9 mouse cellular contexts compared by ENCODE assay signal in genomic region chr17:28518615-28519071, GRCm38 (mm10). TPM values are rescaled to one million over a fixed set of nuclear protein-coding genes. Genes with fewer than 3 reads are reported as not detected.
A peak's percentile ranks its signal among the peaks of the same experiment; 100 is the strongest.
DNase-seq lines count a peak whose midpoint lies in the region; ATAC-seq and TF ChIP-seq lines count a peak whose summit lies in the region.
"Had no signal": no experiment of that assay in that cellular context is flagged by ENCODE, and none has a peak within 500 bp of the region (broad histone marks: within the 10 kb centered on the region; RNA-seq: fewer than 3 reads in every experiment).

No protein-coding gene starts in this region.

- WGBS in embryonic facial prominence, embryonic 11.5 days: 26% methylated on average over 8 of the region's 8 CpGs
- WGBS in limb, embryonic 14.5 days: 19% methylated on average over 7 of the region's 8 CpGs
- 21% methylated on average over 8 of the region's 8 CpGs for WGBS in neural tube, embryonic 14.5 days

- peak in 1 of 2 experiments; percentile 15 for DNase-seq in left cerebral cortex, adult 2 months (ENCODE audit: extremely low spot score in 1 of 2, low spot score in 2 of 2)
- DNase-seq in left cerebral cortex, postnatal 4 days: no peak
- DNase-seq in embryonic facial prominence, embryonic 11.5 days (ENCODE audit: low spot score): no peak
- DNase-seq in heart, postnatal 25 days (ENCODE audit: low spot score): peak; percentile 59
- no peak for DNase-seq in limb, embryonic 14.5 days (ENCODE audit: low spot score)
- no peak for DNase-seq in cerebellum, postnatal 25 days

- TF ChIP-seq CTCF in left cerebral cortex, adult 2 months (IDR thresholded peaks at IDR 0.05): no peak

- intact Hi-C loops in left cerebral cortex, adult 2 months (cut with DNase I): loop anchor here (1.0 kb wide), 1 partner anchor 32 kb away; no protein-coding TSS in a partner anchor
- intact Hi-C loops in left cerebral cortex, postnatal 4 days (cut with DNase I): no loop called here
- intact Hi-C loops in heart, postnatal 25 days (cut with DNase I): no loop called here

- H3K9ac ChIP-seq in embryonic facial prominence, embryonic 11.5 days (replicated peaks; ENCODE audit: low read length): peak overlapping the region; percentile 67
- H3K9ac ChIP-seq in limb, embryonic 14.5 days (ENCODE audit: low read depth, low read length, severe bottlenecking): peak overlapping the region; percentile 59; the same call in 1 of the 2 replicates
- 0 out of 2 replicates have a peak overlapping the region, but pooled peaks have one; percentile 63 for H3K9ac ChIP-seq in neural tube, embryonic 14.5 days (replicated peaks; ENCODE audit: low read depth, low read length)

- no peaks in the 10 kb centered on the region for H3K36me3 ChIP-seq in embryonic facial prominence, embryonic 11.5 days (replicated peaks; ENCODE audit: control insufficient read depth, insufficient read depth, low read depth, low read length)
- no peaks in the 10 kb centered on the region for H3K36me3 ChIP-seq in limb, embryonic 14.5 days (ENCODE audit: control insufficient read depth, insufficient read depth, low read length)
- H3K36me3 ChIP-seq in neural tube, embryonic 14.5 days (ENCODE audit: control insufficient read depth, insufficient read depth, low read length): no peaks in the 10 kb centered on the region

- peak overlapping the region; percentile 97 for H3K27ac ChIP-seq in left cerebral cortex, adult 2 months
- H3K27ac ChIP-seq in embryonic facial prominence, embryonic 11.5 days (replicated peaks; ENCODE audit: low read depth, low read length): no peak overlapping the region
- peak overlapping the region; percentile 73; the same call in 1 of the 2 replicates for H3K27ac ChIP-seq in limb, embryonic 14.5 days (replicated peaks; ENCODE audit: low read depth, low read length)
- no peak overlapping the region for H3K27ac ChIP-seq in neural tube, embryonic 14.5 days (ENCODE audit: low read depth, low read length)

- peak overlapping the region; percentile 94 for H3K4me2 ChIP-seq in embryonic facial prominence, embryonic 11.5 days (ENCODE audit: low read depth, low read length)
- H3K4me2 ChIP-seq in limb, embryonic 14.5 days (replicated peaks; ENCODE audit: low read depth, low read length, severe bottlenecking): peak overlapping the region; percentile 96
- peak overlapping the region; percentile 95 for H3K4me2 ChIP-seq in neural tube, embryonic 14.5 days (ENCODE audit: low read depth, low read length)

- H3K4me3 ChIP-seq in left cerebral cortex, adult 2 months: peak overlapping the region; percentile 51
- peak overlapping the region; percentile 45; the same call in 1 of the 2 replicates for H3K4me3 ChIP-seq in embryonic facial prominence, embryonic 11.5 days (ENCODE audit: low read depth, low read length)
- H3K4me3 ChIP-seq in limb, embryonic 14.5 days (replicated peaks; ENCODE audit: low read length): peak overlapping the region; percentile 47
- H3K4me3 ChIP-seq in neural tube, embryonic 14.5 days (ENCODE audit: low read depth, low read length): peak overlapping the region; percentile 46; the same call in 1 of the 2 replicates

- no peak for ATAC-seq in embryonic facial prominence, embryonic 11.5 days (replicated peaks; ENCODE audit: insufficient number of reproducible peaks, low FRiP score, low TSS enrichment, low read depth)
- ATAC-seq in limb, embryonic 14.5 days (ENCODE audit: low FRiP score, low read depth): no peak
- ATAC-seq in neural tube, embryonic 14.5 days (ENCODE audit: low read depth): no peak
- no peak for ATAC-seq in megakaryocyte-erythroid progenitor cell, adult 5-6 weeks (replicated peaks; ENCODE audit: low FRiP score, low TSS enrichment, poor library complexity, severe bottlenecking)

- H3K27me3 ChIP-seq in embryonic facial prominence, embryonic 11.5 days (ENCODE audit: control insufficient read depth, insufficient read depth, low read length): no peaks in the 10 kb centered on the region; the same call in 1 of the 2 replicates
- H3K27me3 ChIP-seq in limb, embryonic 14.5 days (ENCODE audit: control insufficient read depth, insufficient read depth, low read length): no peaks in the 10 kb centered on the region
- H3K27me3 ChIP-seq in neural tube, embryonic 14.5 days (ENCODE audit: control insufficient read depth, insufficient read depth, low read length): no peaks in the 10 kb centered on the region

- H3K4me1 ChIP-seq in embryonic facial prominence, embryonic 11.5 days (ENCODE audit: control insufficient read depth, insufficient read depth, low read length): peaks cover 4% of the 10 kb centered on the region; the same call in 1 of the 2 replicates
- H3K4me1 ChIP-seq in limb, embryonic 14.5 days (ENCODE audit: control insufficient read depth, insufficient read depth, low read length): peaks cover 28% of the 10 kb centered on the region
- H3K4me1 ChIP-seq in neural tube, embryonic 14.5 days (ENCODE audit: control insufficient read depth, insufficient read depth, low read length): 0 out of 2 replicates have a peak, but pooled peaks cover 7% of the 10 kb centered on the region

- TF ChIP-seq POLR2A in limb, embryonic 14.5 days (IDR thresholded peaks at IDR 0.05; ENCODE audit: borderline replicate concordance, extremely low read depth, insufficient read depth, insufficient read length): no peak

- no peaks in the 10 kb centered on the region for H3K9me3 ChIP-seq in embryonic facial prominence, embryonic 11.5 days (replicated peaks; ENCODE audit: control insufficient read depth, low read length)
- H3K9me3 ChIP-seq in limb, embryonic 14.5 days (ENCODE audit: control insufficient read depth, low read length): no peaks in the 10 kb centered on the region
- H3K9me3 ChIP-seq in neural tube, embryonic 14.5 days (ENCODE audit: control insufficient read depth, low read length): no peaks in the 10 kb centered on the region

RNA-seq across cellular contexts. Expression of gene Fkbp5, which starts 1.3 kb away (rescaled TPM):
- 10 to 100 TPM; 51.5 to 54.4 TPM for total RNA-seq in left cerebral cortex, adult 2 months (2021)
- total RNA-seq in left cerebral cortex, postnatal 4 days (2021): 10 to 100 TPM; 39.0 to 40.9 TPM
- 12.3 and 12.8 TPM in 2 replicates for polyA plus RNA-seq in embryonic facial prominence, embryonic 11.5 days (2014; fragmentation: Nextera tagmentation; extraction: Ambion mirVana)
- total RNA-seq in heart, postnatal 25 days (2021): 10 to 100 TPM; 33.0 to 41.0 TPM
- polyA plus RNA-seq in limb, embryonic 14.5 days (2012; rRNA removed): 21.4 and 23.3 TPM in 2 replicates
- 8.7 and 9.2 TPM in 2 replicates for polyA plus RNA-seq in limb, embryonic 14.5 days (2014; fragmentation: Nextera tagmentation; extraction: Ambion mirVana)
- 9.9 and 11.1 TPM in 2 replicates for polyA plus RNA-seq in neural tube, embryonic 14.5 days (2014; fragmentation: Nextera tagmentation; extraction: Ambion mirVana)
- total RNA-seq in megakaryocyte-erythroid progenitor cell, adult 5-6 weeks (2014; fragmentation: Nextera tagmentation): 19.8 and 32.3 TPM in 2 replicates
- total RNA-seq in megakaryocyte-erythroid progenitor cell, adult 5-6 weeks (2017): 19.9 and 25.1 TPM in 2 replicates

RNA-seq across cellular contexts. Expression of gene Armc12, which starts 12.0 kb away (rescaled TPM):
- total RNA-seq in left cerebral cortex, adult 2 months (2021): not detected
- total RNA-seq in left cerebral cortex, postnatal 4 days (2021): not detected
- polyA plus RNA-seq in embryonic facial prominence, embryonic 11.5 days (2014; fragmentation: Nextera tagmentation; extraction: Ambion mirVana): not detected in 2 replicates
- not detected for total RNA-seq in heart, postnatal 25 days (2021)
- polyA plus RNA-seq in limb, embryonic 14.5 days (2012; rRNA removed): 0.04 and 0.05 TPM in 2 replicates
- polyA plus RNA-seq in limb, embryonic 14.5 days (2014; fragmentation: Nextera tagmentation; extraction: Ambion mirVana): not detected in 2 replicates
- not detected in 2 replicates for polyA plus RNA-seq in neural tube, embryonic 14.5 days (2014; fragmentation: Nextera tagmentation; extraction: Ambion mirVana)
- total RNA-seq in megakaryocyte-erythroid progenitor cell, adult 5-6 weeks (2014; fragmentation: Nextera tagmentation): not detected in 2 replicates
- not detected in 2 replicates for total RNA-seq in megakaryocyte-erythroid progenitor cell, adult 5-6 weeks (2017)

RNA-seq across cellular contexts. Expression of gene Clpsl2, which starts 30.6 kb away (rescaled TPM):
- total RNA-seq in left cerebral cortex, adult 2 months (2021): not detected
- not detected for total RNA-seq in left cerebral cortex, postnatal 4 days (2021)
- not detected in 2 replicates for polyA plus RNA-seq in embryonic facial prominence, embryonic 11.5 days (2014; fragmentation: Nextera tagmentation; extraction: Ambion mirVana)
- total RNA-seq in heart, postnatal 25 days (2021): not detected
- polyA plus RNA-seq in limb, embryonic 14.5 days (2012; rRNA removed): 0.18 TPM in 1 of 2 replicates, not detected in the other
- polyA plus RNA-seq in limb, embryonic 14.5 days (2014; fragmentation: Nextera tagmentation; extraction: Ambion mirVana): not detected in 2 replicates
- polyA plus RNA-seq in neural tube, embryonic 14.5 days (2014; fragmentation: Nextera tagmentation; extraction: Ambion mirVana): not detected in 2 replicates
- total RNA-seq in megakaryocyte-erythroid progenitor cell, adult 5-6 weeks (2014; fragmentation: Nextera tagmentation): not detected in 2 replicates
- total RNA-seq in megakaryocyte-erythroid progenitor cell, adult 5-6 weeks (2017): not detected in 2 replicates

RNA-seq across cellular contexts. Expression of gene Clps, which starts 41.9 kb away (rescaled TPM):
- not detected for total RNA-seq in left cerebral cortex, adult 2 months (2021)
- total RNA-seq in left cerebral cortex, postnatal 4 days (2021): not detected
- not detected in 2 replicates for polyA plus RNA-seq in embryonic facial prominence, embryonic 11.5 days (2014; fragmentation: Nextera tagmentation; extraction: Ambion mirVana)
- not detected for total RNA-seq in heart, postnatal 25 days (2021)
- 0.15 and 0.59 TPM in 2 replicates for polyA plus RNA-seq in limb, embryonic 14.5 days (2012; rRNA removed)
- polyA plus RNA-seq in limb, embryonic 14.5 days (2014; fragmentation: Nextera tagmentation; extraction: Ambion mirVana): not detected in 2 replicates
- not detected in 2 replicates for polyA plus RNA-seq in neural tube, embryonic 14.5 days (2014; fragmentation: Nextera tagmentation; extraction: Ambion mirVana)
- total RNA-seq in megakaryocyte-erythroid progenitor cell, adult 5-6 weeks (2014; fragmentation: Nextera tagmentation): not detected in 2 replicates
- not detected in 2 replicates for total RNA-seq in megakaryocyte-erythroid progenitor cell, adult 5-6 weeks (2017)
- polyA plus RNA-seq: brain, embryonic 14.5 days had no signal

RNA-seq across cellular contexts. Expression of gene Lhfpl5, which starts 56.8 kb away (rescaled TPM):
- total RNA-seq in left cerebral cortex, adult 2 months (2021): 1 to 10 TPM; 3.3 to 4.7 TPM
- 1 to 10 TPM; 7.4 to 8.1 TPM for total RNA-seq in left cerebral cortex, postnatal 4 days (2021)
- 0.34 TPM in 1 of 2 replicates, not detected in the other for polyA plus RNA-seq in embryonic facial prominence, embryonic 11.5 days (2014; fragmentation: Nextera tagmentation; extraction: Ambion mirVana)
- not detected for total RNA-seq in heart, postnatal 25 days (2021)
- 0.05 TPM in 1 of 2 replicates, not detected in the other for polyA plus RNA-seq in limb, embryonic 14.5 days (2012; rRNA removed)
- 0.17 and 0.53 TPM in 2 replicates for polyA plus RNA-seq in limb, embryonic 14.5 days (2014; fragmentation: Nextera tagmentation; extraction: Ambion mirVana)
- 12.7 and 18.1 TPM in 2 replicates for polyA plus RNA-seq in neural tube, embryonic 14.5 days (2014; fragmentation: Nextera tagmentation; extraction: Ambion mirVana)
- total RNA-seq in megakaryocyte-erythroid progenitor cell, adult 5-6 weeks (2014; fragmentation: Nextera tagmentation): not detected in 2 replicates
- not detected in 2 replicates for total RNA-seq in megakaryocyte-erythroid progenitor cell, adult 5-6 weeks (2017)

Comparison
In these comparisons a context has a peak if more than half of its experiments do, and no peak if none do; other contexts are left out.
1. H3K27ac ChIP-seq: peak in left cerebral cortex, adult 2 months (single experiment) and limb, embryonic 14.5 days (single experiment); none in embryonic facial prominence, embryonic 11.5 days (single experiment) and neural tube, embryonic 14.5 days (single experiment).
2. Peak in every context shown above with its lines, with median percentiles within 50 percentile points of each other: H3K4me3 ChIP-seq, H3K4me2 ChIP-seq and H3K9ac ChIP-seq.